9 mouse cellular contexts compared by ENCODE assay signal in the genomic region with DNA sequence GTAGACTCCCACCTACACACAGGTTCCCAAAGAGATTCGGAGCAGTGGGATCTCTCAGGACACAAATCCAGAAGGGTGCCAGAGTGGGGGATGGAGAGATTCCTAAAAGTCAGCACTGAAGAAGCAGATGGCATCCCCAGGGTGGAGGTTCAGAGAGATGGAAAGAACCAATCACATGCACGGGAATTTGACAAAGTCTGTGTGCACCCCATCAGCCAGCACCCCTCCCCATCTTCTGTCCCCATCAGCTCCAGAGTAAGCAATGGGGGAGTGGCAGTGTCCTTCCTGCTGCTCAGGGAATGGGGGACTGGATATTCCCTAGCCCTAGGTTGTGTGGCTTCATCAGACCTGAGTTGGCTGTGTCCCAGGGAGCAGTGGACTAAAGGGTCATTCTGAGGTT. TPM values are rescaled to one million over a fixed set of nuclear protein-coding genes. Genes with fewer than 3 reads are reported as not detected.
DNase-seq lines count a peak whose midpoint lies in the region; ATAC-seq and TF ChIP-seq lines count a peak whose summit lies in the region.
"Had no signal": no experiment of that assay in that cellular context is flagged by ENCODE, and none has a peak within 500 bp of the region (broad histone marks: within the 10 kb centered on the region; RNA-seq: fewer than 3 reads in every experiment).

No protein-coding gene starts in this region.

- H3K27me3 ChIP-seq in heart, embryonic 11.5 days (ENCODE audit: control insufficient read depth, insufficient read depth, low read length), result peaks cover 16% of the 10 kb centered on the region
- H3K27me3 ChIP-seq in heart, adult 2 months (ENCODE audit: control insufficient read depth, insufficient read depth, low read length), result no peaks in the 10 kb centered on the region
- peaks cover 60% of the 10 kb centered on the region for H3K27me3 ChIP-seq in forebrain, embryonic 12.5 days
- peaks cover 1% of the 10 kb centered on the region for H3K27me3 ChIP-seq in limb, embryonic 12.5 days

- ATAC-seq in heart, embryonic 11.5 days (replicated peaks; ENCODE audit: insufficient number of reproducible peaks, low FRiP score, low TSS enrichment), result no peak
- ATAC-seq in forebrain, embryonic 12.5 days (ENCODE audit: low FRiP score), result 0 out of 2 replicates have a peak, but pooled peaks have one; percentile 41
- peak; percentile 39; the same call in 1 of the 2 replicates for ATAC-seq in limb, embryonic 12.5 days (ENCODE audit: insufficient number of reproducible peaks, insufficient read depth, low FRiP score, low TSS enrichment, low read depth)

- no peak for TF ChIP-seq CTCF in heart, adult 2 months (IDR thresholded peaks at IDR 0.05)

- peak overlapping the region; percentile 55 for H3K4me3 ChIP-seq in heart, embryonic 11.5 days (ENCODE audit: low read depth, low read length)
- no peak overlapping the region; the same call in 1 of the 2 replicates for H3K4me3 ChIP-seq in heart, adult 2 months
- H3K4me3 ChIP-seq in forebrain, embryonic 12.5 days (replicated peaks), result peak overlapping the region; percentile 26; the same call in 1 of the 2 replicates
- H3K4me3 ChIP-seq in limb, embryonic 12.5 days (replicated peaks), result peak overlapping the region; percentile 42

- H3K9ac ChIP-seq in heart, embryonic 11.5 days (ENCODE audit: low read depth, low read length), result peak overlapping the region; percentile 76
- no peak overlapping the region for H3K9ac ChIP-seq in heart, adult 2 months (ENCODE audit: low read depth, low read length)
- H3K9ac ChIP-seq in forebrain, embryonic 12.5 days, result peak overlapping the region; percentile 36; the same call in 1 of the 2 replicates
- H3K9ac ChIP-seq in limb, embryonic 12.5 days (replicated peaks), result peak overlapping the region; percentile 58; the same call in 1 of the 2 replicates

- DNase-seq in heart, adult 2 months, result no peak
- peak; percentile 96 for DNase-seq in brain, adult 2 months (ENCODE audit: low read depth, low spot score)
- DNase-seq in thymus, postnatal 25 days, result no peak
- DNase-seq in ovary, postnatal 14 days (ENCODE audit: low spot score), result no peak
- DNase-seq in urinary bladder, postnatal 14 days (ENCODE audit: low spot score), result no peak

- no peaks in the 10 kb centered on the region for H3K36me3 ChIP-seq in heart, embryonic 11.5 days (ENCODE audit: control insufficient read depth, insufficient read depth, low read length)
- no peaks in the 10 kb centered on the region for H3K36me3 ChIP-seq in heart, adult 2 months (ENCODE audit: control insufficient read depth, insufficient read depth, low read length)
- no peaks in the 10 kb centered on the region for H3K36me3 ChIP-seq in forebrain, embryonic 12.5 days (replicated peaks)
- H3K36me3 ChIP-seq in limb, embryonic 12.5 days, result no peaks in the 10 kb centered on the region

- H3K79me2 ChIP-seq in heart, adult 2 months (replicated peaks; ENCODE audit: control insufficient read depth, insufficient read depth, low read length), result no peaks in the 10 kb centered on the region

- peak overlapping the region; percentile 82 for H3K27ac ChIP-seq in heart, embryonic 11.5 days (ENCODE audit: low read depth, low read length)
- no peak overlapping the region for H3K27ac ChIP-seq in heart, adult 2 months
- H3K27ac ChIP-seq in forebrain, embryonic 12.5 days, result no peak overlapping the region
- H3K27ac ChIP-seq in limb, embryonic 12.5 days, result peak overlapping the region; percentile 72; the same call in 1 of the 2 replicates

- intact Hi-C loops in heart, adult 2 months (cut with DNase I), result no loop called here

- no peak for TF ChIP-seq EP300 in heart, adult 2 months (IDR thresholded peaks at IDR 0.05; ENCODE audit: insufficient read depth, low read depth, low read length)

- WGBS in heart, embryonic 11.5 days (ENCODE audit: insufficient replicate concordance), result 7% methylated on average over 2 of the region's 2 CpGs
- WGBS in heart, adult 2 months, result 6% methylated on average over 2 of the region's 2 CpGs
- WGBS in forebrain, embryonic 12.5 days, result 10% methylated on average over 2 of the region's 2 CpGs
- WGBS in limb, embryonic 12.5 days, result 13% methylated on average over 2 of the region's 2 CpGs

- H3K4me1 ChIP-seq in heart, embryonic 11.5 days (ENCODE audit: control insufficient read depth, insufficient read depth, low read length), result peaks cover 21% of the 10 kb centered on the region
- H3K4me1 ChIP-seq in heart, adult 2 months (ENCODE audit: control insufficient read depth, insufficient read depth, low read length), result peaks cover 7% of the 10 kb centered on the region
- H3K4me1 ChIP-seq in forebrain, embryonic 12.5 days, result peaks cover 26% of the 10 kb centered on the region
- peaks cover 36% of the 10 kb centered on the region for H3K4me1 ChIP-seq in limb, embryonic 12.5 days (replicated peaks)

- no peak for TF ChIP-seq POLR2A in heart, adult 2 months (IDR thresholded peaks at IDR 0.05; ENCODE audit: insufficient read depth, low read depth, low read length)

- peak overlapping the region; percentile 77 for H3K4me2 ChIP-seq in heart, embryonic 11.5 days
- H3K4me2 ChIP-seq in forebrain, embryonic 12.5 days, result peak overlapping the region; percentile 54
- peak overlapping the region; percentile 78 for H3K4me2 ChIP-seq in limb, embryonic 12.5 days

- H3K9me3 ChIP-seq in heart, embryonic 11.5 days (replicated peaks; ENCODE audit: control insufficient read depth, low read length), result no peaks in the 10 kb centered on the region
- no peaks in the 10 kb centered on the region for H3K9me3 ChIP-seq in forebrain, embryonic 12.5 days
- no peaks in the 10 kb centered on the region for H3K9me3 ChIP-seq in limb, embryonic 12.5 days

RNA-seq across cellular contexts. Expression of gene Epn3, which starts 0.7 kb away (rescaled TPM):
- 8.2 and 9.1 TPM in 2 replicates for polyA plus RNA-seq in heart, embryonic 11.5 days (2014; fragmentation: Nextera tagmentation; extraction: Ambion mirVana)
- 10 to 100 TPM; 28.4 to 31.9 TPM for total RNA-seq in heart, adult 2 months (2021)
- 12.6 and 25.7 TPM in 2 replicates for polyA plus RNA-seq in heart, adult 2 months (2012; rRNA removed)
- 0.52 and 0.97 TPM in 2 replicates for polyA plus RNA-seq in forebrain, embryonic 12.5 days (2016; fragmentation: Nextera tagmentation; extraction: Ambion mirVana)
- polyA plus RNA-seq in limb, embryonic 12.5 days (2016; fragmentation: Nextera tagmentation; extraction: Ambion mirVana), result 2.8 and 4.1 TPM in 2 replicates

RNA-seq across cellular contexts. Expression of gene Spata20, which starts 13.1 kb away (rescaled TPM):
- polyA plus RNA-seq in heart, embryonic 11.5 days (2014; fragmentation: Nextera tagmentation; extraction: Ambion mirVana), result 0.15 TPM in 1 of 2 replicates, not detected in the other
- total RNA-seq in heart, adult 2 months (2021), result under 1 TPM; 0.23 to 0.52 TPM
- polyA plus RNA-seq in heart, adult 2 months (2012; rRNA removed), result 1.3 and 1.5 TPM in 2 replicates
- 0.19 and 0.26 TPM in 2 replicates for polyA plus RNA-seq in forebrain, embryonic 12.5 days (2016; fragmentation: Nextera tagmentation; extraction: Ambion mirVana)
- 0.20 and 0.40 TPM in 2 replicates for polyA plus RNA-seq in limb, embryonic 12.5 days (2016; fragmentation: Nextera tagmentation; extraction: Ambion mirVana)
- polyA plus RNA-seq: C2C12 had no signal

RNA-seq across cellular contexts. Expression of gene Mycbpap, which starts 22.5 kb away (rescaled TPM):
- 9.1 and 9.9 TPM in 2 replicates for polyA plus RNA-seq in heart, embryonic 11.5 days (2014; fragmentation: Nextera tagmentation; extraction: Ambion mirVana)
- total RNA-seq in heart, adult 2 months (2021), result 1 to 10 TPM in 1 of 2 experiments, under 1 TPM in 1; 0.89 to 1.1 TPM
- 0.32 and 0.72 TPM in 2 replicates for polyA plus RNA-seq in heart, adult 2 months (2012; rRNA removed)
- 3.7 and 3.8 TPM in 2 replicates for polyA plus RNA-seq in forebrain, embryonic 12.5 days (2016; fragmentation: Nextera tagmentation; extraction: Ambion mirVana)
- 5.1 and 7.0 TPM in 2 replicates for polyA plus RNA-seq in limb, embryonic 12.5 days (2016; fragmentation: Nextera tagmentation; extraction: Ambion mirVana)
- polyA plus RNA-seq: C2C12 had no signal

RNA-seq across cellular contexts. Expression of gene Cacna1g, which starts 25.0 kb away (rescaled TPM):
- 2.7 and 4.3 TPM in 2 replicates for polyA plus RNA-seq in heart, embryonic 11.5 days (2014; fragmentation: Nextera tagmentation; extraction: Ambion mirVana)
- 10 to 100 TPM; 12.2 to 12.9 TPM for total RNA-seq in heart, adult 2 months (2021)
- polyA plus RNA-seq in heart, adult 2 months (2012; rRNA removed), result 63.3 and 64.4 TPM in 2 replicates
- polyA plus RNA-seq in forebrain, embryonic 12.5 days (2016; fragmentation: Nextera tagmentation; extraction: Ambion mirVana), result 9.6 and 12.1 TPM in 2 replicates
- polyA plus RNA-seq in limb, embryonic 12.5 days (2016; fragmentation: Nextera tagmentation; extraction: Ambion mirVana), result 25.5 and 26.9 TPM in 2 replicates

RNA-seq across cellular contexts. Expression of gene Rsad1, which starts 50.0 kb away (rescaled TPM):
- 2.6 and 4.6 TPM in 2 replicates for polyA plus RNA-seq in heart, embryonic 11.5 days (2014; fragmentation: Nextera tagmentation; extraction: Ambion mirVana)
- 10 to 100 TPM in 1 of 2 experiments, 1 to 10 TPM in 1; 9.3 to 12.6 TPM for total RNA-seq in heart, adult 2 months (2021)
- 13.7 and 14.1 TPM in 2 replicates for polyA plus RNA-seq in heart, adult 2 months (2012; rRNA removed)
- polyA plus RNA-seq in forebrain, embryonic 12.5 days (2016; fragmentation: Nextera tagmentation; extraction: Ambion mirVana), result 2.8 and 3.0 TPM in 2 replicates
- 4.1 and 5.7 TPM in 2 replicates for polyA plus RNA-seq in limb, embryonic 12.5 days (2016; fragmentation: Nextera tagmentation; extraction: Ambion mirVana)

Comparison
In these comparisons a context has a peak if more than half of its experiments do, and no peak if none do; other contexts are left out.
1. H3K27ac ChIP-seq: peak in heart, embryonic 11.5 days (single experiment) and limb, embryonic 12.5 days (single experiment); none in heart, adult 2 months (single experiment) and forebrain, embryonic 12.5 days (single experiment).
2. Peak in every context shown above with its lines, with median percentiles within 50 percentile points of each other: H3K4me2 ChIP-seq.